Mouse (Mus musculus) heart, postnatal 0 days (tissue): Measurements from ENCODE around the gene Ipp. TPM values are rescaled to one million over a fixed set of nuclear protein-coding genes. Genes with fewer than 3 reads are reported as not detected.

Experiments
- ATAC-seq: fragments of 200-750 bp; cut with Nextera tagmentation; 2 replicates; pipeline ENCODE4 v1.8.0; 2017; ENCODE audit warnings: low read depth, moderate number of reproducible peaks, moderate library complexity; ENCODE audit not compliant: insufficient read depth
- DNase-seq: peaks from one replicate; pipeline ENCODE4 v3.0.0-alpha.2; 2016; ENCODE audit warnings: low spot score
- H3K27ac ChIP-seq: fragments of 300-500 bp; sonication (generic); 2 replicates; pipeline ENCODE4 v1.5.1; 2014; ENCODE audit warnings: low read depth, mild to moderate bottlenecking
- H3K27me3 ChIP-seq: fragments of 300-500 bp; sonication (generic); 2 replicates; pipeline ENCODE4 v1.6.1; 2014; ENCODE audit warnings: low read length, mixed read lengths; ENCODE audit not compliant: control insufficient read depth, insufficient read depth
- H3K36me3 ChIP-seq: fragments of 300-500 bp; sonication (generic); replicated peaks from 2 replicates; pipeline ENCODE4 v1.6.1; 2014; ENCODE audit warnings: low read length, mixed read lengths; ENCODE audit not compliant: control insufficient read depth, insufficient read depth
- H3K4me1 ChIP-seq: fragments of 300-500 bp; sonication (generic); 2 replicates; pipeline ENCODE4 v1.6.1; 2014; ENCODE audit warnings: antibody characterized with exemption; ENCODE audit not compliant: control insufficient read depth, insufficient read depth
- H3K4me2 ChIP-seq: fragments of 300-500 bp; sonication (generic); 2 replicates; pipeline ENCODE4 v1.6.1; 2014; ENCODE audit warnings: low read depth, mild to moderate bottlenecking, low read length, moderate library complexity
- H3K4me3 ChIP-seq: fragments of 300-500 bp; sonication (generic); 2 replicates; pipeline ENCODE4 v1.5.1; 2014; ENCODE audit warnings: low read depth, low read length
- H3K9ac ChIP-seq: fragments of 300-500 bp; sonication (generic); replicated peaks from 2 replicates; pipeline ENCODE4 v1.6.1; 2014; ENCODE audit warnings: low read depth, low read length, mixed read lengths
- H3K9me3 ChIP-seq: fragments of 300-500 bp; sonication (generic); replicated peaks from 2 replicates; pipeline ENCODE4 v1.6.1; 2016; ENCODE audit warnings: low read length; ENCODE audit not compliant: control insufficient read depth
- CTCF ChIP-seq: IDR thresholded peaks from 2 replicates; pipeline ENCODE4 v1.5.1; 2016; ENCODE audit warnings: antibody characterized with exemption, control low read depth, low read depth
- EP300 ChIP-seq: IDR thresholded peaks from 2 replicates; pipeline ENCODE4 v1.6.1; 2016; ENCODE audit warnings: antibody characterized with exemption, low read depth
- WGBS: fragments of 180-500 bp; shearing (Covaris S2); extraction: QIAGEN DNeasy Blood & Tissue Kit; methylation state at CpG from one replicate; pipeline ENCODE4 v1.1.7; 2014; 5-methylcytosine and 5-hydroxymethylcytosine counted together
- polyA plus RNA-seq: library from polyadenylated mRNA; unstranded; fragments of >200 nt; fragmentation: Nextera tagmentation; extraction: Ambion mirVana; gene quantifications from 2 replicates; pipeline ENCODE4 v1.2.1, GENCODE M21; 2015
- total RNA-seq: library from RNA; depleted of rRNA; stranded (reverse); fragments of >200 nt; gene quantifications from 2 replicates; pipeline ENCODE4 v1.2.3, GENCODE M21; 2014; ENCODE audit warnings: low replicate concordance

Ipp gene
- total and polyA plus RNA-seq, 2 experiments from 2014 or later = 6.2 to 15.9 TPM

- no peaks in the 10 kb centered on the region for H3K36me3 ChIP-seq
- 11% methylated on average over 2 of the region's 2 CpGs for WGBS
- ATAC-seq (peak; percentile 73; the same call in 1 of the 2 replicates), DNase-seq (peak; percentile 53)
- H3K27ac ChIP-seq = peak overlapping the region; percentile 28; the same call in 1 of the 2 replicates
- no peak overlapping the region for H3K4me3 ChIP-seq
- H3K9ac ChIP-seq = no peak overlapping the region
- H3K27me3 ChIP-seq = no peaks in the 10 kb centered on the region
- H3K4me1 ChIP-seq = 0 out of 2 replicates have a peak, but pooled peaks cover 3% of the 10 kb centered on the region
- no peak overlapping the region for H3K4me2 ChIP-seq
- TF ChIP-seq EP300 (no peak), CTCF (no peak)
- no peaks in the 10 kb centered on the region for H3K9me3 ChIP-seq
Observed at GRCm38 (mm10) chr4:116483476-116483875, 23.9 kb upstream of the Ipp start.

GRCm38 (mm10) chr4:116491119-116491536 lies 16.2 kb upstream of the Ipp start:
- H3K9ac ChIP-seq = no peak overlapping the region
- peak; percentile 58 for DNase-seq
- 25% methylated on average over 2 of the region's 2 CpGs for WGBS

GRCm38 (mm10) chr4:116491886-116492285 lies 15.5 kb upstream of the Ipp start:
- no peak overlapping the region for H3K4me3 ChIP-seq
- H3K4me1 ChIP-seq = peaks cover 21% of the 10 kb centered on the region
- no peak overlapping the region for H3K4me2 ChIP-seq
- H3K36me3 ChIP-seq = no peaks in the 10 kb centered on the region
- 0 out of 2 replicates have a peak, but pooled peaks cover 8% of the 10 kb centered on the region for H3K9me3 ChIP-seq
- no peak overlapping the region for H3K9ac ChIP-seq
- WGBS = 11% methylated on average over 2 of the region's 2 CpGs
- no peaks in the 10 kb centered on the region for H3K27me3 ChIP-seq
- TF ChIP-seq CTCF = no peak
- no peak for TF ChIP-seq EP300
- ATAC-seq (no peak), DNase-seq (peak; percentile 34)
- peak overlapping the region; percentile 44 for H3K27ac ChIP-seq

More at GRCm38 (mm10) chr4:116491119-116491536, 16.2 kb upstream of the Ipp start:
- 0 out of 2 replicates have a peak, but pooled peaks cover 8% of the 10 kb centered on the region for H3K9me3 ChIP-seq
- peak overlapping the region; percentile 44 for H3K27ac ChIP-seq
- no peaks in the 10 kb centered on the region for H3K27me3 ChIP-seq
- no peak overlapping the region for H3K4me2 ChIP-seq
- no peak overlapping the region for H3K4me3 ChIP-seq
- peak; percentile 83; the same call in 1 of the 2 replicates for TF ChIP-seq EP300
- TF ChIP-seq CTCF = no peak
- peak; percentile 81 for ATAC-seq
- H3K36me3 ChIP-seq = no peaks in the 10 kb centered on the region
- peaks cover 21% of the 10 kb centered on the region for H3K4me1 ChIP-seq

- DNase-seq = no peak
Observed at GRCm38 (mm10) chr4:116492460-116492859, 14.9 kb upstream of the Ipp start.

GRCm38 (mm10) chr4:116493646-116494045 lies 13.7 kb upstream of the Ipp start:
- no peaks in the 10 kb centered on the region for H3K36me3 ChIP-seq
- H3K4me3 ChIP-seq = no peak overlapping the region
- DNase-seq = no peak
- 49% methylated on average over 5 of the region's 5 CpGs for WGBS
- ATAC-seq = no peak
- no peak overlapping the region for H3K9ac ChIP-seq
- H3K4me1 ChIP-seq = peaks cover 21% of the 10 kb centered on the region
- TF ChIP-seq EP300 (no peak), CTCF (no peak)
- H3K27me3 ChIP-seq = no peaks in the 10 kb centered on the region
- no peak overlapping the region for H3K27ac ChIP-seq
- no peak overlapping the region for H3K4me2 ChIP-seq
- 0 out of 2 replicates have a peak, but pooled peaks cover 8% of the 10 kb centered on the region for H3K9me3 ChIP-seq

More at GRCm38 (mm10) chr4:116492460-116492859, 14.9 kb upstream of the Ipp start:
- Histone ChIP-seq H3K27me3 (no peaks in the 10 kb centered on the region), H3K36me3 (no peaks in the 10 kb centered on the region), H3K4me3 (no peak overlapping the region), H3K4me2 (no peak overlapping the region), H3K27ac (peak overlapping the region; percentile 44), H3K9ac (no peak overlapping the region), H3K9me3 (0 out of 2 replicates have a peak, but pooled peaks cover 8% of the 10 kb centered on the region), H3K4me1 (peaks cover 21% of the 10 kb centered on the region)
- ATAC-seq = no peak
- TF ChIP-seq EP300 (no peak), CTCF (no peak)
- WGBS = 42% methylated on average over 4 of the region's 4 CpGs

- Histone ChIP-seq H3K9ac (no peak overlapping the region), H3K36me3 (no peaks in the 10 kb centered on the region), H3K27ac (no peak overlapping the region), H3K4me2 (no peak overlapping the region), H3K27me3 (no peaks in the 10 kb centered on the region), H3K9me3 (no peaks in the 10 kb centered on the region), H3K4me1 (no peaks in the 10 kb centered on the region), H3K4me3 (no peak overlapping the region)
- TF ChIP-seq CTCF = no peak
- 65% methylated on average over 3 of the region's 3 CpGs for WGBS
- no peak for ATAC-seq
- DNase-seq = no peak
Observed at GRCm38 (mm10) chr4:116499978-116500377, 7.4 kb upstream of the Ipp start.
